Mouse (Mus musculus): ENCODE data around the gene Chga. TPM values are rescaled to one million over a fixed set of nuclear protein-coding genes. Genes with fewer than 3 reads are reported as not detected.

Gene Chga
- polyA plus RNA-seq, 1 experiment, result 0.12 TPM

GRCm38 (mm10) chr12:102596410-102596809, 41.6 kb downstream of the Chga start:
- peaks cover 1% of the 10 kb centered on the region; the same call in 1 of the 2 replicates for H3K36me3 ChIP-seq (ENCODE audit: control insufficient read depth, insufficient read depth, low read length)
- H3K4me1 ChIP-seq (ENCODE audit: control insufficient read depth, insufficient read depth, insufficient read length), result no peaks in the 10 kb centered on the region; the same call in 1 of the 2 replicates
- WGBS, result 82% methylated on average over 7 of the region's 7 CpGs
- no peak overlapping the region for H3K27ac ChIP-seq (ENCODE audit: insufficient read depth, low read length)
- H3K27me3 ChIP-seq (ENCODE audit: control insufficient read depth, insufficient read depth, low read length), result no peaks in the 10 kb centered on the region
- peak; percentile 53; the same call in 1 of the 2 replicates for TF ChIP-seq CTCF (IDR thresholded peaks at IDR 0.05; ENCODE audit: extremely low read depth, insufficient read depth, insufficient read length, insufficient replicate concordance)
- TF ChIP-seq POLR2A (IDR thresholded peaks at IDR 0.05; ENCODE audit: low read depth, low read length), result no peak
- no peak overlapping the region for H3K4me3 ChIP-seq (ENCODE audit: extremely low read depth, insufficient read depth, insufficient read length)
- no peak for DNase-seq (ENCODE audit: low read depth in 1 of 2, low spot score in 2 of 2)

- WGBS, result 89% methylated on average over 4 of the region's 4 CpGs
- Histone ChIP-seq H3K4me1 (ENCODE audit: control insufficient read depth, insufficient read depth, insufficient read length) (no peaks in the 10 kb centered on the region; the same call in 1 of the 2 replicates), H3K27me3 (ENCODE audit: control insufficient read depth, insufficient read depth, low read length) (no peaks in the 10 kb centered on the region), H3K27ac (ENCODE audit: insufficient read depth, low read length) (no peak overlapping the region), H3K4me3 (ENCODE audit: extremely low read depth, insufficient read depth, insufficient read length) (no peak overlapping the region), H3K36me3 (ENCODE audit: control insufficient read depth, insufficient read depth, low read length) (peaks cover 1% of the 10 kb centered on the region; the same call in 1 of the 2 replicates)
- no peak for TF ChIP-seq CTCF (IDR thresholded peaks at IDR 0.05; ENCODE audit: extremely low read depth, insufficient read depth, insufficient read length, insufficient replicate concordance)
- TF ChIP-seq POLR2A (IDR thresholded peaks at IDR 0.05; ENCODE audit: low read depth, low read length), result no peak
- no peak for DNase-seq (ENCODE audit: low read depth in 1 of 2, low spot score in 2 of 2)
Observed at GRCm38 (mm10) chr12:102597466-102597865, 42.7 kb downstream of the Chga start.

DNA sequence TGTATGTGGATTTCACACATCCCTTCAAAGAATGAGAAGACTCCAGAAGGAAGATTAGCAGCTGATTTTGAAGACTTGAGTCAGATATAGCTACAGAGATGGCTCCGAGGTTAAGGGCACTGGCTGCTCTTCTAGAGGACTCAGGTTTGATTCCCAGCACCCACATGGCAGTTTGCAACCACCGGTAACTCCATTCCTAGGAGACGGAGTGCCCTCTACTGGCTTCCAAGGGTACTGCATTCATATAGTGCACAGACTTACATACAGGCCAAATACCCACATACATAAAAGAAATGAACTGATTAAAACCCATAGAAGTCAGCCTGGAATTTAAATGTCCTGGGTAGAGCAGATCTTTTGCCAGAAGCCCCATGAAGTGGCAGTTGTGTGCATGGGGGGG, 43.8 kb downstream of the Chga start:
- WGBS, result 96% methylated on average over 3 of the region's 3 CpGs
- DNase-seq (ENCODE audit: low read depth in 1 of 2, low spot score in 2 of 2), result no peak
- 0 out of 2 replicates have a peak, but pooled peaks cover 2% of the 10 kb centered on the region for H3K36me3 ChIP-seq (ENCODE audit: control insufficient read depth, insufficient read depth, low read length)

DNA sequence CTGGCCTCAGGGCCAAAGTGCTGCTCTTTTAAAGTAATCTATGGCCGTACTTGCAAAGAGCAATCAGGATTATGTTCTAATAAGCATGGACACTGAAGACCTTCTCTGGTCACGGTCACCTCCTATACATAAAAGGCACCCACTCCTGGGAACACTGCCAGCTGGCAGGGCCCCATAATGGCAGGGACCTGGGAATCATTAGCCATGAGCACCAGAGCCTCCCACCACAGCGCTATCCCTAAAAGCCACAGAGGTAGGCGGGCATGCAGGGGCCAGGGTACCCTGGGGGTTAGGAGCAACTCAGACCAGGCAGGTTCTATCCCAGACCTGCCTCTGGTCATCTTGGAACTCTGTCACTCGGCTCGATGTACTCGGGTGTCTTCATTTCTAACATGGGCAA, 45.0 kb downstream of the Chga start:
- DNase-seq (ENCODE audit: low read depth in 1 of 2, low spot score in 2 of 2), result no peak
- Histone ChIP-seq H3K4me3 (ENCODE audit: extremely low read depth, insufficient read depth, insufficient read length) (no peak overlapping the region), H3K27me3 (ENCODE audit: control insufficient read depth, insufficient read depth, low read length) (no peaks in the 10 kb centered on the region), H3K36me3 (ENCODE audit: control insufficient read depth, insufficient read depth, low read length) (peaks cover 9% of the 10 kb centered on the region), H3K4me1 (ENCODE audit: control insufficient read depth, insufficient read depth, insufficient read length) (no peaks in the 10 kb centered on the region; the same call in 1 of the 2 replicates), H3K27ac (ENCODE audit: insufficient read depth, low read length) (no peak overlapping the region)
- TF ChIP-seq CTCF (IDR thresholded peaks at IDR 0.05; ENCODE audit: extremely low read depth, insufficient read depth, insufficient read length, insufficient replicate concordance), result no peak
- no peak for TF ChIP-seq POLR2A (IDR thresholded peaks at IDR 0.05; ENCODE audit: low read depth, low read length)
- 92% methylated on average over 7 of the region's 7 CpGs for WGBS

More for the DNA sequence above, 43.8 kb downstream of the Chga start:
- H3K4me3 ChIP-seq (ENCODE audit: extremely low read depth, insufficient read depth, insufficient read length), result no peak overlapping the region
- H3K27me3 ChIP-seq (ENCODE audit: control insufficient read depth, insufficient read depth, low read length), result no peaks in the 10 kb centered on the region
- TF ChIP-seq CTCF (IDR thresholded peaks at IDR 0.05; ENCODE audit: extremely low read depth, insufficient read depth, insufficient read length, insufficient replicate concordance), result no peak
- no peak for TF ChIP-seq POLR2A (IDR thresholded peaks at IDR 0.05; ENCODE audit: low read depth, low read length)
- H3K27ac ChIP-seq (ENCODE audit: insufficient read depth, low read length), result no peak overlapping the region
- H3K4me1 ChIP-seq (ENCODE audit: control insufficient read depth, insufficient read depth, insufficient read length), result no peaks in the 10 kb centered on the region; the same call in 1 of the 2 replicates

DNA sequence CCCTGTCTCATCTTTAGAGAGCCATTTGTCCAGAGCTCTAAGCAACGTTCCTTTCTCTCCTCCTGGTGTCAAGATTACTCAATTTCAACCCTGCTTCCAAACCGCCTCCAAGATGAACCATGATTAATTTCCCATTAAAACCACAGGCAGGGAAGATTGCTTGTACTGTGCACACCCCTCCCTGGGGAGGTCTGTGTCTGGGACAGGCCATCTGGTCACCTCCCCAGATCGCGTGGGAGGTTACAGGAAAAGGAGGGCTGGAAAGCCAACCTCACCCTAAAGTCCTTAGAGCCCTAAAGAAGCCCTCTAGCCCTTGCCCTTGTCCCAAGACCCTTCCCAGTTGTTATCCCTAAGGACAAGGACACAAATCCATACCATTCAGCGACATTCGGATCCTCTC, 45.6 kb downstream of the Chga start:
- 91% methylated on average over 6 of the region's 6 CpGs for WGBS
- H3K27me3 ChIP-seq (ENCODE audit: control insufficient read depth, insufficient read depth, low read length), result no peaks in the 10 kb centered on the region
- H3K4me1 ChIP-seq (ENCODE audit: control insufficient read depth, insufficient read depth, insufficient read length), result no peaks in the 10 kb centered on the region; the same call in 1 of the 2 replicates
- no peak for DNase-seq (ENCODE audit: low read depth in 1 of 2, low spot score in 2 of 2)
- H3K4me3 ChIP-seq (ENCODE audit: extremely low read depth, insufficient read depth, insufficient read length), result no peak overlapping the region
- H3K27ac ChIP-seq (ENCODE audit: insufficient read depth, low read length), result no peak overlapping the region
- peaks cover 9% of the 10 kb centered on the region for H3K36me3 ChIP-seq (ENCODE audit: control insufficient read depth, insufficient read depth, low read length)
- TF ChIP-seq POLR2A (IDR thresholded peaks at IDR 0.05; ENCODE audit: low read depth, low read length) (no peak), CTCF (IDR thresholded peaks at IDR 0.05; ENCODE audit: extremely low read depth, insufficient read depth, insufficient read length, insufficient replicate concordance) (no peak)

GRCm38 (mm10) chr12:102601847-102602246, 47.1 kb downstream of the Chga start:
- no peak for DNase-seq (ENCODE audit: low read depth in 1 of 2, low spot score in 2 of 2)
- WGBS, result 87% methylated on average over 8 of the region's 8 CpGs
- no peak overlapping the region for H3K4me3 ChIP-seq (ENCODE audit: extremely low read depth, insufficient read depth, insufficient read length)
- H3K4me1 ChIP-seq (ENCODE audit: control insufficient read depth, insufficient read depth, insufficient read length), result no peaks in the 10 kb centered on the region; the same call in 1 of the 2 replicates
- no peak overlapping the region for H3K27ac ChIP-seq (ENCODE audit: insufficient read depth, low read length)
- no peaks in the 10 kb centered on the region for H3K27me3 ChIP-seq (ENCODE audit: control insufficient read depth, insufficient read depth, low read length)
- peaks cover 9% of the 10 kb centered on the region for H3K36me3 ChIP-seq (ENCODE audit: control insufficient read depth, insufficient read depth, low read length)
- no peak for TF ChIP-seq CTCF (IDR thresholded peaks at IDR 0.05; ENCODE audit: extremely low read depth, insufficient read depth, insufficient read length, insufficient replicate concordance)
- no peak for TF ChIP-seq POLR2A (IDR thresholded peaks at IDR 0.05; ENCODE audit: low read depth, low read length)

GRCm38 (mm10) chr12:102602255-102603041, 47.7 kb downstream of the Chga start:
- peaks cover 9% of the 10 kb centered on the region for H3K36me3 ChIP-seq (ENCODE audit: control insufficient read depth, insufficient read depth, low read length)
- WGBS, result 92% methylated on average over 9 of the region's 9 CpGs
- H3K27me3 ChIP-seq (ENCODE audit: control insufficient read depth, insufficient read depth, low read length), result no peaks in the 10 kb centered on the region
- no peaks in the 10 kb centered on the region; the same call in 1 of the 2 replicates for H3K4me1 ChIP-seq (ENCODE audit: control insufficient read depth, insufficient read depth, insufficient read length)
- H3K27ac ChIP-seq (ENCODE audit: insufficient read depth, low read length), result no peak overlapping the region
- TF ChIP-seq POLR2A (IDR thresholded peaks at IDR 0.05; ENCODE audit: low read depth, low read length) (no peak), CTCF (IDR thresholded peaks at IDR 0.05; ENCODE audit: extremely low read depth, insufficient read depth, insufficient read length, insufficient replicate concordance) (no peak)
- no peak for DNase-seq (ENCODE audit: low read depth in 1 of 2, low spot score in 2 of 2)
- no peak overlapping the region for H3K4me3 ChIP-seq (ENCODE audit: extremely low read depth, insufficient read depth, insufficient read length)
